Mouse (Mus musculus): ENCODE results near the gene Rnf144b. TPM values are rescaled to one million over a fixed set of nuclear protein-coding genes. Genes with fewer than 3 reads are reported as not detected.
A peak's percentile ranks its signal among the peaks of the same experiment; 100 is the strongest.

The Rnf144b gene
- 10 to 100 TPM; 20.2 to 25.2 TPM for total RNA-seq (2021)

DNA sequence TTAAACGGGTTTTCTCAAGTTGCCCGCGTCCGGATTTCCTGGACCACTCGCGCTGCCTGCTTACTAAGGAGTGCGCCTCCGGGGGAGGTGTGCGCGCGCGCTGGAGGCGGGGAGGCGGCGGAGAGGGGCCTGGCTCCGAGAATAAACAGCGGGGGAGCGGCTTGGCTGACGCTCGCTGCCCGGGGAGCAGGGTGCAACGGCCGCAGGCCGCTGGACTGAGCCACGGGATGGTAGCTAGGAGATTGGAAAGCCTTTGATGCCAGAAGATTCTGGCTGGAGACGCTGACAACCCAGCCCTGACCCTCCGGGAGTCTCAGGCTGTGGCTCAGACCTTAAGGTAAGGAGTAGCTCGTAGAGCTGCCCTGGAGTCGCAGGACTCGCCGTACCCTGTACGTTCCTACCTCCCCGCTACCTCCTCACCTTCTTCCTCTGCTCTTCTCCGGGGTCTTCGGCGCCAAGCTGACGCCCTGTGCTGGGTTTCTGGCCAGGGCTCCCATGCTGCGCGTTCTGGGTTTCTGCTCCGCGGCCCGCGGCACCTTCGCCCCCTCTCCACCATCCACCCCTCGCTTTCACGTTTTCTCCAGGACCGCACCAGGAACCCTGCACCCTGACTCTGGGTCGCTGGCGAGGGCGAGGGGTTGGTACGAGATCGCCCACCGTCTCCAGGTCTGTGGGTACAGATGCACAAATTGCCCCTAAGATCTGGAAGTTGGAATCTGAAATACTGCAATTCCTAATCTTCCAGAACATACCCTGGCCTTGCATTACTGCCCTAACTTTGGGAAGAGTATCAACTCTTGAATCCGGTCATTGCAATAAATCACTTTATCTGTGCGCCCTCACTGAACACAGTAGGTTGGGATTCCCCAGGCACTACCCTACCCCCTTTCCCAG, at the start of gene Rnf144b:
Gene Rnf144b, plus strand, starts transcription at position 120 of the 894 bp plus-strand sequence.
- DNase-seq (ENCODE audit: low spot score in 2 of 2) = peak; percentile 56 to 75
- intact Hi-C loops (cut with DNase I) = no loop called here

DNA sequence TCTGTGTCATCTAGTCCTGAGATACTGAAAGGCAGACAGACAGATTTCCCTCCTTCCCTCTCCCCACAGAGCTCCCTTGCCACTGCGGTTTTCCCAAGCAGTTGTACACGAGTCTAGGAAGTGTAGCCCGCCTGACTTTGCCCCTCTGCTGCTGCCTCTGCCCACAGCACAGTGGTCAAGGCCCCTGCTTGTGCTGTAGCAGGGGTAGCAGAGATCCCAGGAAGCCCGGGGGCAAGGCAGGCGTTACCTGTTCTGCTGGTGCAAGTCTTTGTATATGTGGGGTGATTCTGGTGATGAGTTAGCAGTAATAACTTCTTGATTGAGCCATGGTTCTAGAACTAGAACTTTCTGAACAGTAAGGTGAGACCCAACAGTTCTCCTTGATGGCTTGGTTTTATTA, 46.3 kb upstream of the Rnf144b start:
- DNase-seq (ENCODE audit: low spot score in 2 of 2) = no peak
- intact Hi-C loops (cut with DNase I) = no loop called here

DNA sequence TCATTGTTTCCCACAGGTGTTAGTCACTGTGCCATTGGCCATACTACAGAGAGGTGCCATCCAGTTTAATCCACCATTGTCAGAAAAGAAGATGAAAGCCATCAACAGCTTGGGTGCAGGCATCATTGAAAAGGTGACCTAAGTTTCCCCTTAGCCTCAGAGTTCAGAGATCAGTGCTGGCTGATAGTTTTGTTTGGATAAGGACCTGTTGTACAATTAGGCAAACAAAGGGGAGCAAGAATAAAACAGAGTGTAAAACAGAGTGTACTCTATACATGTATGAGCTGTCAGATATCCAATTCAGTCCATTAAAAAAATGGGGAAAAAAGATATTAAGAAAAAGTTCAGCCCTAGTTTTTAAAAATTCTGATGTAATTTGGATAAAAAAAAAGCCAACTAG, 45.1 kb upstream of the Rnf144b start:
- DNase-seq (ENCODE audit: low spot score in 2 of 2) = no peak
- intact Hi-C loops (cut with DNase I) = no loop called here

DNA sequence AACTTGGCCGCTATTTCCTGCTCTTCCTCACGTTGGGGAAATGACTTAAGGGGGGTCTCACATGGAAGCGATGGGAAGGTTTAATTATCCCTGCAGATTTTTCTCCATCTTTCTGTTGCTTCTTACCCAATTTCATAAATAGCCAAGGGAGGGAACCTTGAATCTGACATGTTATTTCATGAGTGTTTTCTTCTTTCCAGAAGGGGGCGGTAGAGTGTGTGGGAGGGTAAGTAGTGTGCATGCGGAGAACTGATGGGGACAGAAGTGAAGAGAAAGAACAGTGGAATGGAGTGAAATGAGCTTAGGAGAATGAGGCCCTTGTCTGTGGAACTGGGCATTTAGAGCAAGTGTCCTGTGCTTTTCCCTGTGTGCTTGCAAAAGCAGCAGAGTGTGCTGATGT, 43.7 kb upstream of the Rnf144b start:
- intact Hi-C loops (cut with DNase I) = no loop called here
- no peak for DNase-seq (ENCODE audit: low spot score in 2 of 2)

DNA sequence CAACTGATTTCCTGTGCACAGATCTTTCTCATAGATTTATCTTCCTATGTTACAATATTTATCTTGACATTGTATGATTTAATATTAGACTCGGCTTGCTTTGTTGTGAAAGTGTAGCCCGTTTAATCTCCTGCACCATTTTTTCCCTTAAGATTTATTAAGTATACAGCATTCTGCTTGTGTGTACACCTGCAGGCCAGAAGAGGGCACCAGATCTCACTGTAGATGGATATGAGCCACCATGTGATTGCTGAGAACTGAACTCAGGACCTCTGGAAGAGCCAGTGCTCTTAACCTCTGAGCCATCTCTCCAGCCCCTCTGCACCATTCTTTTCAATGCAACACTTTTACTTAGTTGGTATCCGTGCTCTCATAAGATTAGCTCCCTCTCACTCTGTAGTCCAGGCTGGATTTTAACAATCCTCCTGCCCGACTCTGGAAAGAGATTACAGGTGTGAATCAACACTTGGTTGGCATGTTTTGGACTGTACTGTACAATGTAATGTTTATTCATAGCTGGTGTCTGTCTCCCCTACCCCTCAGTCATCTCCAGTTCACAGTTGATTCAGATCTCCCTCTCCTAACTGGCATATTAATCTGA, 41.5 kb upstream of the Rnf144b start:
- intact Hi-C loops (cut with DNase I) = no loop called here
- DNase-seq (ENCODE audit: low spot score in 2 of 2) = no peak

DNA sequence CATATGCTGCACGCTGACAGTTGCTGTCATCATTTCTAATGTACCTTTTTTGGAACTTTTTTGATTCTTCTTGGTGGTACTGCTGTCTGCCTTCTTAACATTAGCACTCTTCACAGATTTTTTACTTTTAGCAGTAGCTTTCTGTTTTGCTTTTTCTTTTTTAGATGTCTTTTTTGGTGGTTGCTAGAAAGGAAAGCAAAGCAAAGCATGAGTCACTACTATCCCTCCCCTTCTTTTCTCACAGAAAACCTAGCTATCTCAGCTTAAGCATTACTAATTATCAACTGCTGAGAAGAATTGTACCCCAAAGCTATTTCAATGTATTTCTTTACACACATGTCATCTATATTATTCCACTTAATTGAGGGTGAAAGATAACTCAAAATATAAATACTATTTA, 34.0 kb upstream of the Rnf144b start:
- intact Hi-C loops (cut with DNase I) = no loop called here
- DNase-seq (ENCODE audit: low spot score in 2 of 2) = no peak

DNA sequence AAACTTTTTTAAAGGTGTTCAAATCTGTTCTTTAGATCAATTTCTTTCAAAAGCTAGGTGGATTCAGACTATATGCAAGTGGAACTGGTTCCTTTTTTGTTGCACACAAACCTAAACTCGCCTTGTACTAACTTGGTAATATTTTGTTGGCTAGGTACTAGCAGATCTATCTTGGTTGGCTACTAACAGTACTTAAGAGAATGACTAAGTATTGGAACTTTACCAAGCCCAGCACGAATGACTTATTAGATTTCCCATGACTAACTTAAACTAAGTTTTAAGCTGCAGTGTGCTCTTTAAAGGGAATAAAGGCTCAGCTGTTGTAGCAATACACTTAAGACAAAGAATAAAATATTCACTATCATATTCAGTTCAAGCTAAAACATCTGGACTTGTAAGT, 33.2 kb upstream of the Rnf144b start:
- DNase-seq (ENCODE audit: low spot score in 2 of 2) = no peak
- intact Hi-C loops (cut with DNase I) = no loop called here

DNA sequence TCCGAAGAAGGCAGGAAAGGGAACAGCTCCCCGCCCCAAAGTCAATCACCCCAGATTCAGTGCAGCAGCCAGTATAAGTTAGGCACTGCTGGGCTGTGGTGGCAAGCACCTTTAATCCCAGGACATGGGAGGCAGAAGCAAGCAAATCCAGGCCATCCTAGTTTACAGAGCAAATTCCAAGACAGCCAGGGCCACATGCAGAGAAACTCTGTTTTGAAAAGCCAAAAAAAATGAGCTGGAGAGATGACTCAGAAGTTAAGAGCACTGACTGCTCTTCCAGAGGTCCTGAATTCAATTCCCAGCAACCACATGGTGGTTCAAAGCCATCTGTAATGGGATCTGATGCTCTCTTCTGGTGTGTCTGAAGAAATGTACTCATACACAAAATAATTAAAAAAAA, 28.7 kb upstream of the Rnf144b start:
- no peak for DNase-seq (ENCODE audit: low spot score in 2 of 2)
- intact Hi-C loops (cut with DNase I) = no loop called here

DNA sequence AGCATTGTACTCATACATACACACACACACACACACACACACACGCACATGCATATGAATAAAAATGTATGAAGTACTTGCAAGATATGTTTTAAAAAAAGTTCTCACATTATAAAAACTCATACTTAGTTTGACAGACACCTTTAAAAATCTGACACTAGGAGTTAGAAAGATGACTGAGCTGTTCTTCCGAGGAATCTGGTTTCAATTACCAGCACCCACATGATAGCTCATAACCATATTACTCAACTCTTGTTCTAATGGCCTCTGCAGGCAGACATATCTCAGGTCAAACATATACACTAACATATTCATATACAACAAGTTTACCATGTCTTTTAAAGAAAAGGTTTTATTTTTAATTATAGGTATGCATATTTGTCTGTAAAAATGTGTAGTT, 25.9 kb upstream of the Rnf144b start:
- no peak for DNase-seq (ENCODE audit: low spot score in 2 of 2)
- intact Hi-C loops (cut with DNase I) = no loop called here

DNA sequence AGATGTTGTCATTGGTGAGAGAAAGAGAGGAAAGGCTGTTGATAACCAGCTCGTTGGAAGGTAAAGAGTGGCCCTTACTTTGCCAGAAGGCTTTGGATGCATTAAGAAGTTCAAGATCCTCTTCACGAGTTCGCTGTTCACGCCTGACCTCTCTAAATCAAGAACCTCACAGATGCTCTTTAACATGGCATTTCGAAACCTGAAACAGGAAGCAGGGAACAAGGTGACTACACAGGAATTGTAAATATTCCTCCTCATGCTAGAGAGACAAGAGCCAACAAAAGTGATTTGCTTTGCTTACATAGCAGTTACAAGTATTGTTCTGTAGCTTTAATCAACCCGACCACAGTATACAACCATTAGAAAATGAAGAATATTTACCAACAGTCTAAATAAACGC, 23.2 kb upstream of the Rnf144b start:
- intact Hi-C loops (cut with DNase I) = no loop called here
- no peak for DNase-seq (ENCODE audit: low spot score in 2 of 2)

DNA sequence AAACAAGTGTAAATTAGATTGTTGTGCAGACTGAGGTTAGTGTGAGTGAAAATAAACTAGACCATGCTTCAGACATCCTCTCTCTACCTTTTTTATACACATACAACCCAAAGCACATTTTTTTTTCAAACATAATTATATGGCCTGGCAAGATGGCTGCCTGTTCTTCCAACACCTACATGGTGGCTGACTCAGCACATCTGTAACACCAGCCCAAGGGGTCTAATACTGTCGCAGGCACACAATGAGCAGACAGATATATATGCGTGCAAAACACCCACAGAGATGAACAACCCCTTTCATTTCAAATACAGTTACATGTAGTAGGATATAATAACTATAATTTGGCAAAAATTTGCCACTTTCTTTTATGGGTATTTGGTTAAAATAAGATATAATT, 21.9 kb upstream of the Rnf144b start:
- no peak for DNase-seq (ENCODE audit: low spot score in 2 of 2)

DNA sequence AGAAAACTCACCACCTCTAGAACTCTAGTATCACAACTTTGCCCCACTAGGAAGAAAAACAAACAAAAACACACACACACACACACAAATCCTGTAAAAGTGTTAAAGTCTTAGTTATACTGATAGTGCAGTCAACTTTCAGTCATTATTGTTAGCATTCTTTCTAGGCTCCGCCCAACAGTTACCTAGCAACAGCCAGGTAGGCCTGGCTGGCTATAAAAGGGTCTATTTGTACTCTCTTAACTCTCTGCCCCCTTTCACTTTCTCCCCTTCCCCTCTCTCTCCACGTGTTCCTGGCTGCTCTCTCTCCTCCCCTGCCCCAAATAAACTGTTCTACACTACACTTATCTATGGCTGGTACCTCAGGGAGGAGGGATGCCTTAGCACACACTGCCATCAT, 18.3 kb upstream of the Rnf144b start:
- no peak for DNase-seq (ENCODE audit: low spot score in 2 of 2)
- intact Hi-C loops (cut with DNase I) = no loop called here

More for the DNA sequence above, 21.9 kb upstream of the Rnf144b start:
- intact Hi-C loops (cut with DNase I) = no loop called here

DNA sequence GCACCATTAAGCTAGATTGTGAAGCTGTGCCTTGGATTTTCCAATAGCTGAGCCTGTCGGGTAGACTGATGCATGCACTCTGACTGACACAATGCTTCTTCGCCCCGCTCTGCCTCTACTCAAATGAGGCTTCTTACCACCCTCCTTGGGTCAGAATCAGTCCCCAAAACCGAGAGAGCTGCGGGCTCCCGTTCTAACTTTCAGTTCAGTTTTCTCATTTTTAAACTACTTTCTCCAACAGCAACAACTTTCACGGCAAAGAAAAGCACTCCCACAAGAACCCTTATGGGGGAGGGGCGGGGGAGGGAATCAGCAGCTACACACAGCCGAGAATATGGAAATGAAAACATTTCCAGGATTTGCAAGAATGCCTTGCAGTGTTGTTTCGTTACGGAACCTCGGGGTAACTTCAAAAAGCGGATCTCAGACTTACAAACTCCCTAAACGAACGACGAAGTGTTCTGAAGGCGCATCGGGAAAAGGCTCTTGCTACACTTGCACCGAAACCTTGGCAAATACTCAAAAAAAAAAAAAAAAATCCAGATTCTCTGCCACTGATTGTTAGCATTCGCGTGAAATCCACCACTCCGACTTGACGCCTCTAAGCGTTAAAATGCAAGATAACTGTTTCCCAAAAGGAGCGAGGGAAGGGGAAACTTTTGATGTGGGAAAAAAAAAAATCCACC, 17.5 kb upstream of the Rnf144b start:
- DNase-seq (ENCODE audit: low spot score in 2 of 2) = peak in 1 of 2 experiments; percentile 16
- intact Hi-C loops (cut with DNase I) = no loop called here

DNA sequence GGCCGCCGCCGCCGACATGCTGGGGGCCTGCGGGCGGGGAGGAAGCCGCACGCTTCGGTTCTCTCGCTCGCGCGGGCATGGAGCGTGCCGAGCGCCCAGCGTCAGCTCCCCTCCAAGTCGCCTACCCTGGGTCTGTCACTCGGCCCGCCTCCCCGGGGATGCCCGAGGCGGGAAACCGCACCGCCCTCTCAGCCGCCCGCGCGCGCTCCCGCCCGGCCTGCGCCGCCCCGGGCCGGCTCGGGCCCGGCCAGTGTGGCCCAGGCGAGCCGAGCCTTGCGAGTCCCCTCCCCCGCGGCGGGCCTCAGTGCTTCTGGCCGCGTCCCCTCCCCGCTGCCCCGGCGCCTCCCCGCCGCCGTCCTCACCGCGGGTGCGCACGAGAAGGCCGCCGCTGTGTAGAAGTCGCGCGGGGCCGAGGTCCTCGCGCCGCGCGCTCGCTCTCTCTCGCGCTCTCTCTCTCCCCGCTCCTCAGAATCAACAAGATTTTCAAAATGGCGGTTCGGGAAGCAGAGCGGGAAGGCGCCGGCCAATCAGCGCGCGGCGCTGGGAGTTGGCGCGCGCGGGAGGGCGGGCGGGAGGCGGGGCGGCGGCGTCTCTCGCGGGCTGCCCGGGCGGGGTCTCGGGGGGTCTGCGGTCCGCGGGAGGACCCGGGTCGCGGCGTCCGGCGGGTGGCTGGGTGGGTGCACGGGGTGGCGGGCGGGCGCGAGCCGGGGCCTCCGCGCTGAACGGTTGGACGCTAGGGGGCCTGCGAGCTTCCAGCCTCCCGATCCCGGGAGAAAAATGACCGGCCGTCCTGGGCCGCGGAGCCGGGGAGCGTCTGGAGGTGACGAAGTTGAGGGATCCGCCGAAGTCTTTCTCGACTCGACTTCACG, 16.5 kb upstream of the Rnf144b start, which contains the start of gene Dek:
Gene Dek, minus strand, starts transcription at position 491 of the 869 bp plus-strand sequence.
- peak; percentile 85 to 90 for DNase-seq (ENCODE audit: low spot score in 2 of 2)
- intact Hi-C loops (cut with DNase I) = no loop called here

DNA sequence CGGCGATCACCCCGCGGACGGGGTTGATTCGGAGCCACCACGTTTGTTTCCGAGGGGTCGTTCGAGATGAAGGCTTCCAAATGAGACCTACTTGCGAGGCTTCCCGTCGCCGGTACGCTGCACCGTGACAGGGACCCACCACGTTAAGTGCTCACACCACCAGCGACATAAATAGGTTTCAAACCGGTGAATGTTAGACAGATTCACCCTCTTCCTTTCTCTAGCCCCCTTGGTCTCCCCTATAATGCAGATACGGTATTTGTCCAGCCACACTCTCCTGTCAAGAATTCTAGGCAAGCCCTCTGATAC, 15.9 kb upstream of the Rnf144b start:
- intact Hi-C loops (cut with DNase I) = no loop called here
- no peak for DNase-seq (ENCODE audit: low spot score in 2 of 2)

DNA sequence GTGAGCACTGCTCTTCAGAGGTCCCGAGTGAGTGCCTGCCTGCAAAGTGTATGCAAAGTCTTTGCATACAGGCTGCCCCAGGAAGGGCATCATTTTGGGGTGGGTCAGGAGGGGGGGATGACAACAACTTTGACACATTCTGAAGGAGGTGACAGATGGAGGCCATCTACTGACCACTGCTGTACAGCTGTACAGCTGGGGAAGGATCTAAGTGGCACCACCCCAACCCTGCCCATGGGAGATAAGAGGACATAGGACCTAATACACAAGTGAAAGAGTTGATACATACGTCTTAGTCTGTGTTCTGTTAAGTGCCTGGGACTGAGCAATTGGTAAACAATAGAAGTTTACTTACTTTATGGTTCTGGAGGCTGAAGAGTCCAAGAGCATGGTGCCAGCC, 13.2 kb upstream of the Rnf144b start:
- no peak for DNase-seq (ENCODE audit: low spot score in 2 of 2)
- intact Hi-C loops (cut with DNase I) = no loop called here

DNA sequence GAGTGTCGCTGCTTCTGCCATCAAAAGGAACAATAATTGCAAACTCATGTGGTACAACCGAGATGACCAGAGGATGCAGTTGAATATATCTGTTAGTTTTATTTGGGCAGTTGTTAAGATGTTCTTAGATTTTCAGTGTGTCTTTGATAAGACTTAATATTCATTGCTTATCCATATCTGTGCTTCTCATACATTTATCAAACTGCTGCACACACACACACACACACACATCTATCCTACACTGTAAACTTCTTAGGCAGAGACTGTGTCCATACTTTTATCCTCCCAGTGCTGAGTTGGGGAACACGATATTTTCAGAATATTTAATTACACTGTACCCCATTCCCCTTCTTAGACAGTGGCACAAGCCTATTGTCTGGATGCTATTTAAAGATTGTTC, 11.3 kb upstream of the Rnf144b start:
- no peak for DNase-seq (ENCODE audit: low spot score in 2 of 2)
- intact Hi-C loops (cut with DNase I) = no loop called here

DNA sequence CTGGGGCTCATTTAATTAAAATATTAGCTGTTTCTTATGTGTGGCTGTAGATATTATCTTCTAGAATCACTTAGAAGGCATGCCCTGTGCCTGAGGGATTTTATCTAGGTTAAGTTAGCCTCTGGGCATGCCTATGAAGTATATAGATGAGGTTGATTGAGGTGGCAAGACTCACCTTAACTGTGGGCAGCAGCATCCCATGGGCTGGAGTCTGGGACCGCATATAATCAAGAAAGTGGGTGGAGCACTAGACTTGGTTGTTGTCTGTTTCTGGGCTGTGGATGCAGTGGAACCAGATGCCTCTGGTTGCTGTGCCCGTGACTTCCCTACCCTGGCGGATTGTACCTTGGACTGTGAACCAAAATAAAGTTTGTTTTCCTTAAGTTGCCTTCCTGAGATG, 10.4 kb upstream of the Rnf144b start:
- intact Hi-C loops (cut with DNase I) = no loop called here
- no peak for DNase-seq (ENCODE audit: low spot score in 2 of 2)

DNA sequence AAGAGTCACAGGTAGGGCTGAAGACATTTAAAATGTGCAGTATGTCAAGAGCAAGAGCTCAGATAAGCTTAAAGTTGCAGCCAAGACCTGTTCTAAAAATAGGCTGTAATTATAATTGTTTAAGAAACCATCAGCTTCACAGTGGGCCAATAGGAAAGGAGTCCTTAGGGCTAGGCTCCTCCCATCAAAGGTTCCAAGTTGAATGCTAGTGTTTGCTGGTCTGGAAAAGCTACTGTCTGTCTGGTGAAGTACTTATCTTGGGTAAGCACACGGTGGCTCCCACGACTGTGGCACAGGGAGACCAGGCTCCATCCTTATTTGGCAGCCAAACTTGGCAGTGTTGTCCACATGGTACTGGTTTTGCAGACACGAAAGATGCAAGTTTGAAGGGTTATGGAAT, 9.5 kb upstream of the Rnf144b start:
- intact Hi-C loops (cut with DNase I) = no loop called here
- no peak for DNase-seq (ENCODE audit: low spot score in 2 of 2)

DNA sequence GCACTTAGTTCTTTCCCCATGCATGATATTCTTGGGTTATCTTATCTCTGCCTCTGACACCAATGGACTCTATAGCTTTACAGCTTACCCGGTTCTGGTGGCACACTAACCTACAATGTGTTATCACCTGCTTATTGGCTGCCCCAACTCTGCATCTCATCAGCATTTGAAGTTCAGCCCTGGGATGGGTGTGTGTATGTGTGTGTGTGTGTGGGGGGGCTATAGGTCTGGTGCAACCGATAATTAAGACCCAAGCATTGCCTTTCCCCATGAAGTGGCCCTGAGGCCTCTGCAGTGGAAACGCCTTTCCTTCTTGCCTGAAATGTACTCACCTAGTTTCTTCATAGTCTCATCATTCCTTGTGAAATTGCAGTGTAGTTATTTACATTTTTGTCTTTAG, 6.5 kb upstream of the Rnf144b start:
- DNase-seq (ENCODE audit: low spot score in 2 of 2) = no peak
- intact Hi-C loops (cut with DNase I) = no loop called here

Measured in left cerebral cortex, postnatal 36 days (tissue).